Mouse (Mus musculus): ENCODE measurements around the gene Vwc2l. TPM values are rescaled to one million over a fixed set of nuclear protein-coding genes. Genes with fewer than 3 reads are reported as not detected.

The Vwc2l gene
- total RNA-seq, 2 experiments from 2014 or later: not detected

DNA sequence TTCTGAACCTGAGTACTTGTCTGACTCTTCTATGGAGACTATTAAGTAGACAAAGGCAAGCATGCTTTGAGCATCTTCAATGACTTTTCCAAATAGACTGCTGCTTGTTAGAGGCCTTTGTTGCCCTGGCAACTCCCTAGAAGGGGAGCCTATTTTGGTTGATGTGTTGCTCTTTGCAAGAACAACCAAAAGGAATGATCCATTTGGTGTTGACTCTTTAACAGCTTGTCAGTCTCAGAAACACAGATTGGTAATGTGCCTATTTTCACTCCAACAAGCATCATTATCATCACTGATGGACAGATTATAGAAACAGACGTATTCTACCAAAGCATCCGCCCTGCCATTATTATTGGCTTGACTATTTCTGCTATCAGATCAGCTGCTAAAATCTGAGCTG, 181.9 kb downstream of the Vwc2l start:
- no peak for ATAC-seq (replicated peaks; ENCODE audit: poor library complexity)

- no peak for ATAC-seq (replicated peaks; ENCODE audit: poor library complexity)
These were observed 185.7 kb downstream of the Vwc2l start for GRCm38 (mm10) chr1:70911235-70911634.

- no peak for ATAC-seq (replicated peaks; ENCODE audit: poor library complexity)
These were observed 187.6 kb downstream of the Vwc2l start for GRCm38 (mm10) chr1:70913071-70913470.

DNA sequence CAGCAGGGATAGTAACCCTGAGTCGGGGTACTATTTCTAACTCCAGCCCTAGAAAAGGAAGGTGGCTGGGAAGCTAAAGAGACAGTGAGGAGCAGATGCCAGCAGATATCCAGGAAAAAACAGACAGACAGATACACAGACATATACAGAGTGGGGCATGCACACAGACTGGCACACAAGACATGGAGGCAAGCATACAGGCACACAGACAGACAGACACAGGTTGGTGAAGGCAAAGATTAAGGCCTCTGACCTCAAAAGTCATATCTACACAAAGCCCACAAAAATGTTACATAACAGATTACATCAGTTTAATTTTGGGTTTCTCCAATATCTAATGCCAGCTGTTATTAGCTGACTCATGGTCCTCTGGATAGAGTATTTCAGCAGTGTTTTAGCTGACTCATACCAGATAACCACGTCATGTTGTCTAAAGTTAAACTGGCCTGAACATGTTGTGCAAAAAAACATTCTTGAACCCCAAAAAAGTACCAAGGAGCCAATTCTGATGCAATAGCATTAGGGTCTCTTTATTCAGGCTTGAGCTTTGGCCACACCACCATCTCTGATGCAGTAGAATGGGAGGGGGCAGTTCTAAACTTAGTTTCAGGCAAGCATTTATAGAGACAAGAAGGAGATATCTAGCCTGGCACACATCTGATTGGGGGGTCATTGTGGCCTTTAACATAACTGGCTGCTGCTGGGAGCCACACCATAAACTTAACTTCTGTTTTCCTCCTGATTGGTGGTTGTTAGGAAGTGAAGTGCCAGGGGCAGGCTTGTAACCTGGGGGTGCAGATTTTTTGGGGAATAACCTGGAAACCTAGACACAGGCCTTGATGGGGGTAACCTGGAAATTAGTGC, 192.9 kb downstream of the Vwc2l start:
- ATAC-seq (replicated peaks; ENCODE audit: poor library complexity): 0 out of 2 replicates have a peak, but pooled peaks have one; percentile 34

DNA sequence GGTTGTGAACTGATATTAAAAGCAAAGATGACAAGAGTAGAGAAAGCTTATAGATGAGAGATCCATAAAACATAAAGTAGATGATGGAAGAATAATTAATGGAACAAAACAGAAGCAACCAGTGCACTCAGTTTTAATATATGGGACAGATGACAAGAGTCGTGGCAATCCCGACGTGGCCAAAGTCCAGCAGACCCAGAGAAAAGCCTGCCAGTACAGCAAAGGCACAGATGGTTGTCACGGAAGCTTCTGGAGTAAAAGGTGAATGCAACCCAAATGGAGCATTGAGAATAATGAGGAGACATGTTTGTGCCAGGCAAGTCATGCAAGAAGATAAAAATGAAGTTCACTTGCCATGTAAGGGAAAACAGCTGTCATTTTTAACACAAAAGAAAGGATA, 207.5 kb downstream of the Vwc2l start:
- ATAC-seq (replicated peaks; ENCODE audit: poor library complexity): no peak

Data from megakaryocyte progenitor cell, adult 5-6 weeks (primary cell).